15 mouse cellular contexts compared by ENCODE assay signal in the genomic region with DNA sequence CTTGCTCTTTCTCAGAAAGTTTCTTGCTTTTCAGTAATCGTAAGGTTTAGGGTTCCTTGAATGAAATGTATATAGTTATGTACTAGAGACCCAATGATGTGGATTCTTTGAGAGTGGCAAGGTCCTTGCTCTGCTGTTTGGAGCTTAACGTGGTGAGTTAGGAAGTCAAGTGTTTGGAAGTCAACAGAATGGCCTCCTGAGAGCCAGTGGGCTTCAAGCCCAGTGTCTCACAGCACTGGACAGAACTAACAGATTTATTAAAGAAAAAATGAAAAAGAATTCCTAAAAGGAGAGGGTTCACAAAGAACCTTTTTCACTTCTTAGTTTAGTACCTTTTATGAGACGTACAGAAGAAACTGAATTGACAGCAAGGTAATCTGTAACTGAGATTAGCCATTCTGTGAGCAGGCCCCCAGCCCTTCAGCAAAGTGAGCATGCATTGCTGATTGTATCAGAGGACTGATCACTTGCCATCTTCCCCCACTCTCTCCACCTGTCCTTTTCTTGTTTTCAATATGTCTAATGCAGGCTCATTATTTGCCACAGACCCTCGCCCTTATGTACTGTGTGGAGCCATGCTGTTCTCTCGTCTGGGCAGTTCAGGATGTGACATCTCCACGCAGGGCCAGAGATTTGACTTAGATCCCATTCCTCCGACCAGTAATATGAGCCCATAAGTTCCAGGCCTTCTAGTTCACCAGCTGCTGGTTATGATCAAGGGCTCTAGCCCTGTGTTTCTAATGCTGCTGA.
"Had no signal": no experiment of that assay in that cellular context is flagged by ENCODE, and none has a peak within 500 bp of the region (broad histone marks: within the 10 kb centered on the region; RNA-seq: fewer than 3 reads in every experiment).

No protein-coding gene starts in this region.

- H3K27ac ChIP-seq: lung, embryonic 15.5 days; macrophage; midbrain, embryonic 13.5 days; midbrain, embryonic 15.5 days; neural tube, embryonic 12.5 days; stomach, embryonic 15.5 days; stomach, postnatal 0 days had no signal

- H3K4me3 ChIP-seq: lung, embryonic 15.5 days; megakaryocyte, embryonic 14.5 days; midbrain, embryonic 13.5 days; midbrain, embryonic 15.5 days; neural tube, embryonic 12.5 days; stomach, embryonic 15.5 days had no signal

- DNase-seq: lung, adult 2 months; lung, postnatal 14 days; lung, postnatal 36 days; right cerebral cortex, postnatal 14 days; thymus, adult 2 months; thymus, postnatal 25 days; thymus, postnatal 4 days had no signal
